Mouse (Mus musculus) liver, postnatal 0 days (tissue): Measurements from ENCODE around the gene Csf3r. TPM values are rescaled to one million over a fixed set of nuclear protein-coding genes. Genes with fewer than 3 reads are reported as not detected.

Experiments used
- ATAC-seq: fragments of 200-750 bp; cut with Nextera tagmentation; 2 replicates; pipeline ENCODE4 v1.8.0; 2017; ENCODE audit warnings: mild to moderate bottlenecking, moderate library complexity
- DNase-seq: peaks from one replicate; pipeline ENCODE4 v3.0.0-alpha.2; 2016
- H3K27ac ChIP-seq: fragments of 300-500 bp; sonication (generic); 2 replicates; pipeline ENCODE4 v1.5.1; 2014; ENCODE audit warnings: antibody characterized with exemption, moderate library complexity, mild to moderate bottlenecking, low read depth
- H3K27me3 ChIP-seq: fragments of 300-500 bp; sonication (generic); 2 replicates; pipeline ENCODE4 v1.6.1; 2014; ENCODE audit warnings: low read length, control low read depth, mixed read lengths; ENCODE audit not compliant: insufficient read depth
- H3K36me3 ChIP-seq: fragments of 300-500 bp; sonication (generic); replicated peaks from 2 replicates; pipeline ENCODE4 v1.6.1; 2014; ENCODE audit warnings: mild to moderate bottlenecking, control low read depth, low read length, moderate library complexity, mixed read lengths; ENCODE audit not compliant: insufficient read depth
- H3K4me1 ChIP-seq: fragments of 300-500 bp; sonication (generic); 2 replicates; pipeline ENCODE4 v1.6.1; 2014; ENCODE audit warnings: antibody characterized with exemption, mild to moderate bottlenecking, control low read depth; ENCODE audit not compliant: insufficient read depth
- H3K4me2 ChIP-seq: fragments of 300-500 bp; sonication (generic); 2 replicates; pipeline ENCODE4 v1.6.1; 2014; ENCODE audit warnings: low read depth, mild to moderate bottlenecking, low read length, moderate library complexity, mixed read lengths
- H3K4me3 ChIP-seq: fragments of 300-500 bp; sonication (generic); 2 replicates; pipeline ENCODE4 v1.5.1; 2014; ENCODE audit warnings: low read depth, low read length
- H3K9ac ChIP-seq: fragments of 300-500 bp; sonication (generic); replicated peaks from 2 replicates; pipeline ENCODE4 v1.6.1; 2014; ENCODE audit warnings: mild to moderate bottlenecking, moderate library complexity
- H3K9me3 ChIP-seq: fragments of 300-500 bp; sonication (generic); 2 replicates; pipeline ENCODE4 v1.6.1; 2016; ENCODE audit warnings: mild to moderate bottlenecking, control low read depth, low read length, mixed read lengths
- CTCF ChIP-seq: sonication (generic); IDR thresholded peaks from 2 replicates; pipeline ENCODE4 v1.5.1; 2016; ENCODE audit warnings: antibody characterized with exemption, low read depth
- EP300 ChIP-seq: IDR thresholded peaks from 2 replicates; pipeline ENCODE4 v1.6.1; 2016; ENCODE audit warnings: antibody characterized with exemption, low read depth, mild to moderate bottlenecking
- WGBS: fragments of 180-500 bp; shearing (Covaris S2); extraction: QIAGEN DNeasy Blood & Tissue Kit; methylation state at CpG from one replicate; pipeline ENCODE4 v1.1.7; 2014; ENCODE audit not compliant: insufficient replicate concordance; 5-methylcytosine and 5-hydroxymethylcytosine counted together
- polyA plus RNA-seq: library from polyadenylated mRNA; unstranded; fragments of >200 nt; fragmentation: Nextera tagmentation; extraction: Ambion mirVana; gene quantifications from 2 replicates; pipeline ENCODE4 v1.2.1, GENCODE M21; 2015

The Csf3r gene
- polyA plus RNA-seq, 1 experiment from 2014 or later, result 2.8 TPM

DNA sequence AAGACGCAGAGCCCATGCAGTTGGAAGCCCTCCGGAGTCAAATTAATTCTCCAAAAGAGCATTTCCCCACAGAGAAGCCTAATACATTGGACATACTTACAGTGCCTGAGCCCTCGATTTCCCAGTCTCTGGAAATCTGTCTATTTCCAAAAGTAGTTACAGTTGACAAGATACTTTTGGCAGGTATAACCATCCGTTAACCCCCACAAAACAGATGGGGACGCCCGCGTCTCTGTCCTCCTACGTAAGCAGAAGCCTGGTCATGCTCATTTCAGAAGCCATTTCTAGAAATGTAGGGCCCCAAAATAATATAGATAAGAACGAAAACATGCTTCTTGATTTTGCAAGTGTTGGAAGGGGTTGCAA lies 34.6 kb downstream of the Csf3r start:
- H3K27ac ChIP-seq, result no peak overlapping the region
- H3K9ac ChIP-seq, result peak overlapping the region; percentile 62
- 43% methylated on average over 9 of the region's 9 CpGs for WGBS
- peaks cover 9% of the 10 kb centered on the region for H3K36me3 ChIP-seq
- TF ChIP-seq EP300 (no peak), CTCF (no peak)
- no peaks in the 10 kb centered on the region for H3K9me3 ChIP-seq
- no peak for DNase-seq
- peak overlapping the region; percentile 90 for H3K4me2 ChIP-seq
- no peaks in the 10 kb centered on the region for H3K27me3 ChIP-seq
- ATAC-seq, result no peak
- H3K4me1 ChIP-seq, result peaks cover 15% of the 10 kb centered on the region
- H3K4me3 ChIP-seq, result peak overlapping the region; percentile 64

DNA sequence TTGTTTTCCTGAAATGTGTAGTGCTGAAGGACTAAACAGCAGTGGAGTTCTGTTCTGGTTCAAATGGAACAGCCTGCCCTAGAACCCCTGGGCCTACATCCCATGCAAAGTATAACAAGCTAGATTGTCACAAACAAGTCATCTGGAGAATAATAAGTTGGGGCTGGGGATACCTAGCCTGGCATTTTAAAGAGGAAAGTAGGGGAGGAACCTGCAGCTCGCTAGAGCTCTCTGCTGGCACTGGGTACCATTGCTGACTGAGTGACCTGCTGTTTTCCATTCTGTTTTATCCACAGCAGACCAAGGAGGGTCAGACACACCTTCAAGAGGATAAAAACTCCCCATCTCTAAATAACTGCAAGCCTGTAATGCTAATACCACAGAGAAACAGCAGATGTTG lies 38.5 kb downstream of the Csf3r start:
- WGBS, result 46% methylated on average over 1 of the region's 1 CpGs
- Histone ChIP-seq H3K4me1 (peaks cover 8% of the 10 kb centered on the region), H3K27me3 (no peaks in the 10 kb centered on the region), H3K36me3 (no peaks in the 10 kb centered on the region), H3K9ac (no peak overlapping the region), H3K27ac (0 out of 2 replicates have a peak overlapping the region, but pooled peaks have one; percentile 18), H3K4me3 (no peak overlapping the region), H3K4me2 (no peak overlapping the region), H3K9me3 (no peaks in the 10 kb centered on the region)
- no peak for DNase-seq
- ATAC-seq, result no peak
- no peak for TF ChIP-seq CTCF

DNA sequence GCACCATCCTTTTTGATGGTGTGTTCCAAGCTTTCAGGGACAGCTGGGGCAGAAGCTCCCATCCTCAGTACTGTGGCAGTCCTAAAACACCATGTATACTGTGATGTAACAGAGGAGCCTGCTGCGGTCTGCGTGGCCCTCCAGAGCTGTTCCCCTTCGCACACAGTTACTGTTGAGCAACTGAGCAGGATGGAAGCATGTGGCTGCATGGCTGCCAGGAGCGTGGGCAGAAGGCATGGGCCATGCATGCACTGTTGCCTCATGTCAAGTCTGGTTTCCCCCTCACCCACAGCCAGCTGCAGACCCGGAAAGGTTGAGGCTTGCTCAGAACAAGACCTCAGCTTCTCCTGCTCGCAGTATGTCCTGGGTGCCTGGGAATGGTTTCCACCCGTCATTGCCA lies 40.9 kb downstream of the Csf3r start:
- no peak overlapping the region for H3K4me3 ChIP-seq
- no peak for TF ChIP-seq CTCF
- TF ChIP-seq EP300, result no peak
- H3K27ac ChIP-seq, result no peak overlapping the region
- no peak overlapping the region for H3K4me2 ChIP-seq
- ATAC-seq, result peak; percentile 43; the same call in 1 of the 2 replicates
- no peaks in the 10 kb centered on the region for H3K27me3 ChIP-seq
- 60% methylated on average over 7 of the region's 7 CpGs for WGBS
- no peaks in the 10 kb centered on the region for H3K9me3 ChIP-seq
- H3K36me3 ChIP-seq, result no peaks in the 10 kb centered on the region
- no peaks in the 10 kb centered on the region for H3K4me1 ChIP-seq
- H3K9ac ChIP-seq, result no peak overlapping the region
- DNase-seq, result peak; percentile 24

DNA sequence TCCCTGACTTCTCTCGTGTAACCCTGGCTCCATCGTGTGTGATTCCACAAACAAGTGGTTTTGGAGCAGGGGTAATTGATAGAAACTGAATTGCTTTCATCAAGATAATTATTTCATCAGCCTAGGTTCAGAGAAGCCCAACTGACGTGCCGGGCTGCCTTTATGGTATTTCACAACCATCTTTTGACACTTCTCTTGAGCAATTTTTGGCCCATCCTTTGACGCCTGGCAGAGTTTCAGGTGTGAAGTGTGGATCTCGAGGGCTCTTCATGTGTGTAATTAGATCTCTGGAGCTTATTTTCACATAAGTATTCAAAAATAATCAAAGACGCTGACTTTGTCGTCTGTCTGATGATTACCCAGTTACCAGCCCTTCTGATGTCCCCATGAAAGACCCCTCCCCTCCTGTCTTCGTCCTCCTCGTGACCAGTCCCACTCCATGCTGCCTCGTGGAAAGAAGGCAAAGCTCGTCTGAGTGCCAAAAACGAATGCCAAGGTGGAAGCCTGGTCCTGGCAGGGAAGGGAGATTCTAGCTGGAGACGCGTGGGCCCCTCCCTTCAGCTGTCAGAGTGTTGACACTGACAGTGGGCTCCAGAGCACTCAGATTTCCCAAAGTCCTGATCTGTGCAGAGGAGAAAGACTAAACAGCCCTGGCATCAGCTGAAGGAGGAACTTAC lies 43.2 kb downstream of the Csf3r start:
- TF ChIP-seq EP300 (no peak), CTCF (no peak)
- Histone ChIP-seq H3K4me3 (no peak overlapping the region), H3K9ac (no peak overlapping the region), H3K4me1 (no peaks in the 10 kb centered on the region), H3K36me3 (no peaks in the 10 kb centered on the region), H3K27me3 (no peaks in the 10 kb centered on the region), H3K4me2 (no peak overlapping the region), H3K27ac (no peak overlapping the region), H3K9me3 (no peaks in the 10 kb centered on the region)
- no peak for DNase-seq
- WGBS, result 60% methylated on average over 15 of the region's 15 CpGs
- ATAC-seq, result no peak

DNA sequence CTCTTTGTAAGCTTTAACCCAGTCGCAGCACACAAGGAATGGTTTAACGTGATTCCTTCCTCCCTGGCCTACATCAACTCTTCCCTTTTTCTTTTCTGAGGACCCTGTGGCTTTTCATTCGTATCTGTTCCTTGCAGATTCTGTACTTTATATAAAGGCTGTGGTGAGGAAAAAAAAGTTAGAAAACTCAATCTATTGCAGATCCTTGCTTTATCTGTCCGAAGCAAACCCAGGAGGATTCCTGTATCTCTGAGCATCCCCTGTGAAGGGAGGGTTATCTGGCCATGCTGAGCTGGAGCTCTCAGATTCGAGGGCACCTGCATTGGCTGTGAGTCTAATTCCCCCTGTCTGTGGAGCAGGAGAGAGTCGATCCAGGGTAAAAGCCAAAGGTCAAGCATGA lies 44.5 kb downstream of the Csf3r start:
- Histone ChIP-seq H3K9ac (no peak overlapping the region), H3K27me3 (no peaks in the 10 kb centered on the region), H3K36me3 (no peaks in the 10 kb centered on the region), H3K4me2 (no peak overlapping the region), H3K9me3 (no peaks in the 10 kb centered on the region), H3K4me3 (no peak overlapping the region), H3K4me1 (no peaks in the 10 kb centered on the region), H3K27ac (no peak overlapping the region)
- 73% methylated on average over 6 of the region's 6 CpGs for WGBS
- TF ChIP-seq CTCF (no peak), EP300 (no peak)
- ATAC-seq (no peak), DNase-seq (no peak)

DNA sequence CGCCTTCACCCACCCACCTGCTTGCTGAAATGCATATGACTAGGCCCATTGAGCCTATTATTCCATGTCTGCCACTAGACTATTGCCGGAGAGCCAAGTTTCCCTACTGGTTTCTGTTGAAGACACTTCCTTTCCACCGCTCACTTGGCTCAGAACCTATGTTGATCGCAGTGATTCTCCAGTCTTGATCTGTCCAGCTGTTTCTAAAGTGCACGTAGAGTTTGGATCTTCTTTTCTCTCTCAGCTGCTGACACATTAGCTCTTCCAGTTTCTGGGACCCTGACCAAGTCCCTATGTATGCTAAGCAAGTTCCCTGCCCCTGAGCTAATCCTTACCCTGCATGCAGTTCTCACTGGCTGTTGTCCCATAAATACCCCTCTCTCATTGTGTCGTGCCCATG lies 53.5 kb downstream of the Csf3r start:
- H3K36me3 ChIP-seq, result no peaks in the 10 kb centered on the region
- H3K27ac ChIP-seq, result no peak overlapping the region
- no peak overlapping the region for H3K4me3 ChIP-seq
- no peak overlapping the region for H3K9ac ChIP-seq
- H3K27me3 ChIP-seq, result no peaks in the 10 kb centered on the region
- no peak overlapping the region for H3K4me2 ChIP-seq
- 77% methylated on average over 6 of the region's 6 CpGs for WGBS
- no peak for TF ChIP-seq EP300
- TF ChIP-seq CTCF, result no peak
- no peaks in the 10 kb centered on the region for H3K9me3 ChIP-seq
- DNase-seq (no peak), ATAC-seq (no peak)
- no peaks in the 10 kb centered on the region for H3K4me1 ChIP-seq

DNA sequence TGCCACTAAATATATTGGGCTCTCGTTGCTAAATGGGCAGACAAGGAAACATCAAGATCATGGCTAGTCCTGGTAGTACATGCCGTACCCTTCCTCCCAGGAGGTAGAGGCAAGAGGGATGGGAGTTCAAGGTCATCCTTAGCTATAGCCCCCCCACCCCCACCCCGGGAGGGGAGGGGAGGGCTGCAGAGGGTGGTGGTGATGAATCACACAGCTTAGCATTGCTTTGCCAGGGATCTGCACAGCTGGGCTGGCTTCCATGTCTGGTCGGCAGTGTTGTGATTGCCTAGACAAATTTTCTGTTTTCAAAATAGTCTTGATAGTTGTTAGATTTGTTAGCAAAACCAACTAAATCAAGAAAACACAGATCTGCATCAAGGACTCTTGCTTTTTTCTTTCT lies 54.9 kb downstream of the Csf3r start:
- Histone ChIP-seq H3K4me2 (no peak overlapping the region), H3K27ac (no peak overlapping the region), H3K4me3 (no peak overlapping the region), H3K4me1 (no peaks in the 10 kb centered on the region), H3K27me3 (no peaks in the 10 kb centered on the region), H3K36me3 (no peaks in the 10 kb centered on the region), H3K9ac (no peak overlapping the region), H3K9me3 (no peaks in the 10 kb centered on the region)
- 69% methylated on average over 4 of the region's 4 CpGs for WGBS
- no peak for DNase-seq
- ATAC-seq, result no peak
- TF ChIP-seq EP300, result no peak
- no peak for TF ChIP-seq CTCF
